Mouse (Mus musculus) A20 (cell line): ENCODE measurements at regions not wholly inside any gene's neighbourhood (a gene's known extent, or its start where the extent isn't known, plus 50 kb on each side); places are given as distances from the start of the nearest gene placed in this dataset.

Experiments used
- DNase-seq: peaks from one replicate; pipeline ENCODE4 v3.0.0-alpha.2; 2011; ENCODE audit warnings: low read depth, low spot score

DNA sequence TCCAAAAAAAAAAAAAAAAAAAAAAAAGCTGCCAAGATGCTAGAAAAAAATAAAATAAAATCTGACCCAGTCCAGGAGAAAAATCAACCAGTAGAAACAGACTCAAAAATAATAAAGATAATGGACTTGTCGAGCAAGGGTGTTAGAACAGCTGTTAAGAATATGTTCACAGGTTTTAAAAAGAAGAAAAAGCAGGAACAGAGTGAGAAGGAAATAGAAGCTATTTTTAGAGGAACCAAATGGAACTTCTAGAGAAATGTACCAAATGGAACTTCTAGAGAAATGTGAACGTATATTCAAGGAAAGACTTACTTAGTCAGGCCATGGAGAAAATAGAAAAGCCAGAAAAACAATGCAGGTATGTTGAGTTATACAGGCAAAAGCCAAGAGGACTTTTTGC is 662.4 kb upstream of the Jmjd1c start:
- no peak for DNase-seq

DNA sequence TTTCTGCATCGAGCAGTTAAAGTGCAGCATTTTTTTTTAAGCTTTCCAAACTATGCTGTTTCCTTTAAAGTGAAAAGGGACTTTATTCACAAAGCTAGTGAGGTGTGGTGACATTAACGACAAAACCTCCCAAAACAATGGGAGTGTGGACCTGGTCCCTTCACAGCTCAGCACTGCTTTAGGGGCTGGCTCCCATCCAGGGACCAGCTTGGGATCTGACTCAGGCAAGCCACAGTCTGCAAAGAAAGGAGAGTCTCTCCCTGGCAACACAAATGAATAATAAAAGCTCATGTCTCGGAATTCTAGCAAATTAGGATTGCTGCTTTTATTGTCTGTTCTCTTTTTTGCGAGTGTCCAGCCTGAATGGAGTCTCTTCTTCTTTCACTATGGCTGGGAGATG is 625.2 kb upstream of the Jmjd1c start:
- no peak for DNase-seq

DNA sequence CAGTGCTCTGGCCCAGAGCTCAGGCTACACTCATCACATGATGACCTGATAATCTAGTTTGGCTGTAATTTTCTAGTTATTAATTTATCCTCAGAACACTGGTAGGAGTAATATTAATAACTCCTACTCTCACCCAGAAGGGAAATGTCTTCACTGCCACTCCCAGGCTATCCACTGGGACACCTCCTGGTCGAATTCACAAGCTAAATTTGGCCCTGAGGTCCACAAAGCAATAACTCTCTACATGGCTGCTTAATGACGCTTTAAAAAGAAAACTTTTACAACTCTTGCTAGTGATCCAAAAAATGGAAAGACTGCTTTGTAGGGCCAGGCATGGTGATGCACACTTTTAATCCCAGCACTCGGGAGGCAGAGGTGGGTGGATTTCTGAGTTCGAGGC is 623.9 kb upstream of the Jmjd1c start:
- DNase-seq = no peak

DNA sequence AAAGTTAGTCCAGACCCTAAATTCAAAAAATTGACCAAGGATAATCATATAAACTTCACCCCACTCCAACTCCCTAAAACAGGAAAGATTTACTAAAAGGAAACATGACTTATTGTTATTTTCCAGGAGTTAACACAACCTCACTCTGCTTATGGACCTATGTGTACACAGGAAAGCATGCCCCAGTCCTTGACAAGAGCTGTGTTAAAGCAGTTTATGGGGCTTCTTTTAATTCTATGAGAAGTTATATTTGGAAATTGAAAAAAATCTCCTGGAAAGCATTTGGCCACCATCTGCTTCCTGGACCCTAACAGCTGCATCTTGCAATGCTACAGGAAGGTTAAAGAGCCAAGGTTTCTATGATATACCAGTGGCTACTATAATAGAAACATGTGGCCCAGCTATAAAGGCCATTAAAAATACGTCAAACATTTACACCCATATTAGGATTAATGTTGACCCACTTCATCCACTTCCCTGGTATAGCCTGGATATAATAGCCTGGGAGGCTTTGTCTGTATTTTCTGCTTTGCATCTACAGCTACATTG is 620.7 kb upstream of the Jmjd1c start:
- DNase-seq = no peak

DNA sequence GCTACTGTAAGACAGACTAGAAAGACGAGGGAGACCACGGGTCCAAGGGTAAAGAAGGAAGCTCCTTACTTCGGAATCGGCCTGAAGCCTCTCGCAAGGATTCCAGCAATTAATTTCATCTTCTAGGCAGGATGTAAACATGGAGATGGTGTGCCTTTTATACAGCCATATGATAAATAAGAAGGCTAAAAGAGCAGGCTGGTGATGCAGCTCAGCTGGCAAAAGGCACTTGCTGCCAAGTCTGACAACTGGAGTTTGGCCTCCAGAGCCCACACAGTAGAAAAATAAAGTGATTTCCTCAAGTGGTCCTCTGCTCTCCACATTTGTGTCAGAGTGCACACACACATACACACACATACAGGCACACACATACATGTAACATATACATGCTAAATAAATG is 605.1 kb upstream of the Jmjd1c start:
- no peak for DNase-seq

DNA sequence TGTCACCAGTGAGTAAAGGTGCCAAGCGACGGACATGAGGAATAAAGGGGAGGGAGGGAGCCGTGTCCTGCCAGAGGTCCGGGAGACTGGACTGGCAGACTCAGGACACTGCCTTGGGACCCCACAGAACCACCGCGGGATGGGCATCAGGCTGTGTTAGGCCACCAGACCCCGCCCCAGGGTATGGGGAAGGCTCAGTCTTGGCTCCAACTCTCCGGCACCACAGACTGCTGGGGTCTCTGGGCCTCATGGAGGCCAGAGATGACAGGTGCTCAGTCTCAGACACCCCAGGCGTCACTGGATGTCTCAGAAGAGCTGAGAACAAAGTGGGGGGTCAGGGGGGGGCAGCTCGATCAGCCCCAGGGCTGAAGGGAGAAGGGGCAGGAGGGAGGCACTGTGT is 604.1 kb upstream of the Jmjd1c start:
- no peak for DNase-seq

DNA sequence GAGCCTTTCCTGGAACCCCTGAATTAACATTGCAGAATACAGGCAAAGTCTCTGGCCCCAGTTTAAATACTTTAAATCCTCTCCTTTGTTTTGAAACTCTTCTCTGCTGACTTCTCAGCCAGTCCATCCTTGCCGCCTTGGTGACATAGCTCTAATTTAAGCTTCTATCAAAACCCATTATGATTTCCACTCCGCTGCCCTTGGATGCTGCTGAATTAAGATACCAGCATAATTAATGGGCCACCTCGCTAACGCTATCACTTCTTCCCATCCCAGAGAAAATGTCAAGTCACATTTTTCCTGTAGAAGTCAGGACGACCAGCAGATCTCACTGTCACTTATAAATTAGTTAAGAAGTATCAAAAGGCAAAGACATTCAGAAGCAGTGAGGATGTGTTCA is 556.1 kb upstream of the Jmjd1c start:
- DNase-seq = no peak

DNA sequence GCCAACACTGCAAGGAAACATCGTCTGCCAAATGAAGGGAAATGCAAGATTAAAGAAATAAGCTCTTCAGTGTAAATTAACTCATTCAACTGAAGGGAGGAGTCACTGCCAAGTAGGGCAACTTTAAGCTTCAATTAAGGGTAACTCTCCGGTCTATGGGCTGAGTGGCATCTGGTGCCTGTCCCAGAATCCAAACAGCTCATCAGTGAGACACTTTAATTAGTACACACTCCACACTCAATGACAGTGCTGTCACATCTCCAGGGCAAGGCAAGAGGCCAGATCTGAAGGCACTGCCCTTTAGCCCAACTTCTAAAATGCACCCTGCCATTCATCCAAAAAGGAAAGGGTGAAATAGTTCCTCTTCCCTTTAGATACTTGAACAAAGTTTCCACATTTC is 549.3 kb upstream of the Jmjd1c start:
- no peak for DNase-seq

DNA sequence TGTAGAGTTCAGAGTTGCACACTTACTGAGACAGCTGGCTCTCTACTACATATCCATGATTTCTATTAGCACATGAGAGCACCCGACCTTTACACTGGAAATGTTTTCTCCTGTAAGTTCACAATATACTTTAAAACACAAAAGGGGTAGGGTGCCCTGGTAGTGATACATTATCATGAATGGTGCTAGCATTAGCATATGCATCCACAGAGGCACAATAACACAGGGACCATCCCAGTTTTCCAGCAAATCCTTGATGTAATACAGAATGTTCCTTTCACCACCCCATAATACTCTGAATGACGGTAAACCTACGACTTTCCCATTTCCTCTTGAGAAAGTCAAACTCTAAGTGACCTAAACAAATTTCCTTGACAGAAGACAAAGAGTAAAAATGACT is 548.3 kb upstream of the Jmjd1c start:
- no peak for DNase-seq

DNA sequence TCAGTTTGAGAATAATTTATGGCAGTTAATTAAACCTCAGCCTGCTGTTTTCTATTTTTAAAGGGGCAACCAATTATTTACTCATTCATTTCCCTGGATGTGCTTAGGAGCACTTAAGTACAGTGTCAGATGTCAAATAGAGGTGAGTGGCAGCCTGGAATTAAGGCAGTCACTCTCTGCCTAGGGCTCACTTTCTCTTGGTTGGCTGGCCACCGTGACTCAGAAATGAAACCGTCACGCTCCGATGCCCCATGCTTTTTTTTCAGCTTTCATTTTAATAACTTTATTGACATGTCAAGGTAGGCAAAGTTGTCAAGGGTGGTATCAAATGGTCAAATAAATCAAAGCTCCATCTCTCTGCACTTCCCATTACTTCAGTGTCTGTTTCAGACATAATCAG is 547.9 kb upstream of the Jmjd1c start:
- DNase-seq = peak; percentile 4

DNA sequence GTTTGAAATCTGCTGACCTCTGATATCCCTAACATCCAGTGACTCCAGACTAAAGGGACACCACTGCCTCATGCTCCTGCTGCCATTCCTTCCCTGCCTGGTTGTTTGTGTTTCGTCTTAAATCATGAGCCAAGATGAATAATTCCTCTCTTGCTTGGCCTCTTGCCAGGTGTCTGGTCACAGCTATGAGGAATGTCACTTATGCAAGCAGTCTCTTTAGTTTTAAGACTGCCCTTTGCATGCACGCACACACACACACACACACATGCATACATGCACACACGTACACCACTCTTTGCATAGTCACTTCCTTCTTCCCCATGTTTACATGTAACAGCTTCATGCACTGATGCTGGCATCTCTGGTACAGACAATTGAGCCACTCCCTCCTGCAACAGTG is 543.0 kb upstream of the Jmjd1c start:
- DNase-seq = no peak

DNA sequence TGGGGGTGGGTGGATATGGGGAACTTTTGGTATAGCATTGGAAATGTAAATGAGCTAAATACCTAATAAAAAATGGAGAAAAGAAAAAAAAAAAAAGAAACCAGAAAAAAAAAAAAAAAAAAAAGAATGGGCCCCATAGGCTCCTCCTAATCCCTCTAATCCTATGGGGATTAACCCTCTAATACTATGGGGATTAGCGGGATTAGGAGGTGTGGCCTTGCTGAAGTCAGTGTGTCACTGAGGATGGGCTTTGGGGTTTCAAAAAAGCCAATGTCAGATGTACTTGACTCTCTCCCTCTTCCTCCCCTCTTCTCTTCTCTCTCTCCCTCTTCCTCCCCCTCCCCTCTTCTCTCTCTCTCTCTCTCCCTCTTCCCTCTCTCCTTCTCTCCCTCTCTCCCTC is 541.7 kb upstream of the Jmjd1c start:
- no peak for DNase-seq

DNA sequence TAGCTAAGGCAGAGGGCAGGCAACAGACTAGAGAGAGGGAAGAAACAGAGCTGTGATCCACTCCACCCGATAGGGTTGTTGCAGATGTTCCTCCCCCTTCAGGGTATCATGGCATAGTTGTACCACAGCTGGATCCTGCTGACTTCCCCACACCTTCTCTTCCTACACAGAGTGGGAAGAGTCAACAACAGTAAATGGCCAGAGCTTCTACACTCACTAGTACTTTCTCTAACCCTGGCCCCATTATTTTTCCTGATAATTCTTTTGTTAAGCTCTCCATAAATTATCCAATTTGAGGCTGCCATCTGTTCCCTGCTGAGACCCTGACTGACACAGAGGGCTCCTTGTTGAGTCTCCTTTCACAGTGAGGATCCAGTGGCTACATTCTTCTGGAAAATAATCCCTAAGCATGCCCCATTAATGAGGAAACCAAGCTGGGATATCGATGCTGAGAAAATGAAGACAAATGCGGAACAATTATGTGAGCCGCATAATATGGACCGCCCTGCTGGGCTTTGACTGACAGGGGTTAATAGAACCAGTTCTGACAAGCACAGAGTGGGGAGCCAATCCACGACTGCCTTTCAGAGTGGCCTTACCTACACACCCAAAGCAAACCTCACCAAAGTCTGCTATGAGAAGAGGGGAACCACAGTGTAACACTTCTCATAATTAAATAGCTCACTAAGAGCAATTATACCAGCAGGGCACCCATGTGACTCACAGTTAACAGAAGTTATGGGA is 537.7 kb upstream of the Jmjd1c start:
- no peak for DNase-seq

DNA sequence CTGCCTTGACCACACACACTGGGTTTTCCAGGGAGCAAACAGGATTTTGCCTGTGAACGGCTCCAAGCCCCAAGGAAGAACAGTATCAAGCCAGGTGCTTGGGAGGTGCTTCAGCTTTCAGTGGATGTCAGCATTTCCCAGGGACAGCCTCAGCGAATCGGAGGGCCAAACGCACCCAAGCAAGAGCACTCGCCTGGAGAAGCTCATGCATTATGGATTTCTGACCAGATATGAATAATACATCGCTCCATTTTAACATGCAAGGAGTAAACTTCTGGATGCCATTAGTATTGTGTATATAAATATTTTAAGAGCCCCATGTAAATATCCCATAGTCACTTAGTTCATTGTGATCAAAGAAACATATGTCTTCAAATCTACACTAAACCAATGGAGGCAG is 530.6 kb upstream of the Jmjd1c start:
- no peak for DNase-seq

DNA sequence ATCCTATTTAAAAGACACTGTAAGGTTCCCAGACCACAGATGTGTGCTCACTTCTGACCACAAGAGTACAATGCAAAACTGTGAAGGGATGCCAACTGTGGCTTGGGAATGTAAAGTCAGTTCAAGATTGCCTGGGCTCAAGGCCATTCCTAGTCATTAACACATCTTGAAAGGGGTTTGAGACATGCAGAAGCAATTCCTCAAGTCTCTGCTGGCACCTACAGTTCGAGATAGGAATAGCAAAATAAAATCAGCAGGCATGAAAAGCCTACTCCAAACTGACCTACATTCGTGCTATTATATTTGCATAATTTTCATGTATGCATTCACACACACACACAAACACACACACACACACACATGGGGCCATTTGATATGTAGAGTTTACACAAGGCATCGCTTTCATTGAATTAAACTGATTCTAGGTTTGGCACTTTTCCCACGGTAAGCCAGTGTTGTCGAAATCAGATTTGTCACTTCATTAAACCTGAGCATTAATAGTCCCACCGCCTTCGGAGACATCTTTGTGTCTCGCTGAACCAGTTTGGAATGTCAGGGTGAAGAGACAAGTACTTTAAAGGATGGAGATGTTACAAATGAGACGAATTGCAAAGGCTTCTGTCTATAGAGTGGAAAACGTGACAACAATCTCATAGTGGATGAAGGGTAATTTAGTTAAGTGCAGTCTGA is 520.9 kb upstream of the Jmjd1c start:
- DNase-seq = no peak

DNA sequence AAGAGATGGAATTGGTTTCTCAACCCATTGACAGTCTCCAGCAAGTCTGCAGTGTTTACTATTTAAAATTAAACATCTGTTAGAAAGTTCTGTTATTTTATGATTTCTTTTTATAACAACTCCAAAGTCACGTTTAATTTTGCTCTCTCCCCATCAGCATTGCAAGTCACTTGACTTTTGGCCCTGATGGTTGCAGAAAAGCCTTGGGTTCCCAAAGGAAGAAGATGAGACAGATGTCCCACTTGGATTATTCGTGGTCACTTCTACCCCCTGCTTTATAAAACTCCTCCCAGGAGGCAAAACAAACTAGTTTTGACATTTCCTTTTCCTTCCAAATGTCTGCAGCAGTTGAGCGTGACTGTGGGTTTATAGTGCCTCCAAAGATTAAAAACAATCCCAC is 502.9 kb upstream of the Jmjd1c start:
- DNase-seq = no peak

DNA sequence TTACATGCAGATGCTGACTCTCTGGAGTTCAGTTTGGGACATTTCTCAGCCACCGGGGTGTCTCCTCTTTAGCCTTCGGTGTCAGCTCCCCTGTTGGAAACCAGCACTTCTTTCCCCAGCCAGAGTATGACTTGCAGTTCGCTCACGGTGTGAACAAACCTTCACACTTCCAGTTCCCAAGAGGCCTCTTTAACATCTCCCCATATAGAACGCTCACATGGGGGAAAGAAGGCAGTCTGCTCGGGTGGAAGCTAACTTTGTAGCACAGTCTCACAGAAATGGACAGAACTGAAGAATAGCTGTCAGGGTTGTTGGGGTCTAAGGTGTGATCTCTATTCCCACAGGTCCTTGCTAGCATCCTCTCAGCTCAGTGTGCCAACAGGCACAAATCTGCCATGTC is 502.4 kb upstream of the Jmjd1c start:
- DNase-seq = no peak

DNA sequence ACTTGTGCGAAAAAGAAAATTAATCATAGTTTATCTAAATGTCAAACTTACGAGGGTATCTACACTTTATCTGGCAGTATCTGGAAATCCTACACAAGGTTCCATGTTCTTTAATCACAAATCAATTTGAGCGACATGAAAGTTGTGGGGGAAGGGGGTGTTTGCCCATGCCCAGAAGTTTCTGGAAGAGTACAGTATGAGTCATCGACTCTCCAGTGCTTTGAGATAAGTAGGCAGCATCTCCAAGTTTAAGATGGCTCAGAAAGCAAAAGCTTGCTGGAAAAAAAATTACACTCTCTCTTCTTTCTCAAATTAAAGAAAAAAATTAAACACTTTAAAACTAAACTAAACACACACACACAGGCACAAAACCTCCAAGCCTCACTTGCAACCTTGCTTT is 498.0 kb upstream of the Jmjd1c start:
- no peak for DNase-seq

DNA sequence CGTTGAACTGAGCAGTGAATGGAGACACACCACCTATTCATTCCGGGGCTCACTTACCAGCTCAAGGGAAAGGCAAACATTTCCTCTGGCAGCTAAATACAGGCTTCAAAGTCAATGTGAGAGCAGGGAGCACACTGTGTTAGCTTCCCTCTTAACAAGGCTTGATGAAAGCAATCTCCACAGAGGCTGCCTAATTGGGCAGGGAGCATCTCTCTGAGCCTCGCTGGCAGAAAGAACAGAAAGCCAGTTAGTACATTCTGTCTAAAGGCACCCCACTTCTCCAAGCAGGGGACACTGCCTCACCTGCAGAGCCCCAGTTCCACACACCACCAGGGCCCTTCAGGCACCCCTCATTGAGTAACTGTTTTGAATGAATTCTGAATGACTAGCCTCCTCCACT is 488.8 kb upstream of the Jmjd1c start:
- DNase-seq = no peak

DNA sequence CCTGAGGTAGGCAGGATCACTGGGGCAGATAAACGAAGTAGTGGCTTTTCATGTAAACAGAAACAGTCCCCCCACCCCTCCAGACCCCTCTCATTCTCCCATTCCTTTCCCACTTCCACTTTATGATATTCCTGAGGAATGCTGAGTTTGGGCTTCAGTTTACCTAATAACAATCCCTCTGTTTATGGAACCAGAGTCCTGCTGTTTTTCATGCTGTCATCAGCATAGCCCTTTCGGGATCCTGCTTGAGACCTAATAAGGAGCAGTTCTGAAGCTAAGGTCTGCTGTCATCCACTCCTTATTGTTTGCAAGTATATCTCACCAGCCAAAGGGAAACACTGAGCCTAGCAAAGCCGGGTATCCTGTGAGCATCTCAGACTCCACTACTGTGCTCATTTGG is 479.6 kb upstream of the Jmjd1c start:
- no peak for DNase-seq

DNA sequence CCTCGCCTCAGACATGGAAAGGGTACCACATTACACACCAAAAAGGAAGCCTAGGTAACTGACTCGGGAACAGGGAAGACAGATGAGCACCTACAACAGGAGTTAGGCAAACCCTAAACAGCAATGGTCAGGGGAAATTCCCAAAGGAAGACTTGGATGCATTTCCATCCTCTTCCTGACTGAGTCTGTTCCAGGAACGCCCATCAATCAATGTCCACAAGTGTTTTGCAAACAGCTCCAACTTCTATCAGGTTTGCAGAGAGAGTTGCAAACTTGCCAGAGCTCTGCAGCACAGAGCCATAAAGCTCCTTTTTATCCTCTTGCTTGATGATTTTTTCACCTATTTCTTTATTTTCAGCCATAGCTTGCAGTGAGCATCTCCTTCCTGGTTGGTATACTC is 464.9 kb upstream of the Jmjd1c start:
- no peak for DNase-seq

DNA sequence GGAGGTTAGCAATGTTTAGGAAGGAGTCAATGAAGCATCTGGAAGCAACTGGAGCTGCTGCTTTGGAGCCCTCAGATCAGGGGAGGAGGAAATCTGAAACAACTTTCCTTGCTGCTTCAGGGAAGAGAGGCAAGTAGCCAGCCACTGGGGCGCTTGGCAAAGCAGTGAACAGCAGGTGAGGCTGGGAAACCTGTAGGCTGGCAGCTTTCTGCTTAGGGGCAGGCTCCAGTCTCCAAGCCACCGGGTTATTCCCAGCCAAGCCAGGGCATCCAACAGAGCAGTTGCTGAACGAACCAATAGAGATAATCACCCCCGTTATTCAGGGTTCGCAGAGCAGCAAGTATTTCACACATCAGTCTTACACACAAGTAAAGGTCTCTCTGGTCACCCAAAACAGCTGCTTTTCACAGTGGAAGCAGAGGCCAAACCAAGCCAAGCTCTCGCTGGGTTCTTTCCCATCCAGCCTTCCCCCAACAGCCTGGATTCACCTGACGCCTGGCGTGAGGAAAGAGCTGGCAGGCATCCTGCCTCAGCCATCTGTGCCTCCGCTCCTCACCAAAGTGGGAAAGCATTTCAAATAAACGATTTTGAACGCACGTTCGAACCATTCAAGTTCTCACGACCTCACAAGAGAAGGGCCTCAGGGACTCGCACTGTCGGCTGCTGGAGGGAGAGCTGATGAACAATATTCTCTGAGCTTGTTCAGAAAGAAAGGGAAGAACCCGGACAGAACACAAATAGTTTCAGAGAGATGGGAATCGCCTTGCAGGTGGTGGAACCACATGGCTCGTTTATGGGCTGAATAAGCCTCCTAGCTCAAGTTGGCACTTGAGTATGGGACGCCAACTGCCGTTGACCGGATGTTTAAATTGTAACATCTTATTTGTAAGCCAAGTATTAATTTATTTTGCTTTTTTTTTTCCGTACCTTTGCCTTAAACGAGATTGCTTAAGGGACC is 454.8 kb upstream of the Jmjd1c start:
- DNase-seq = no peak
